Mouse (Mus musculus): Measurements from ENCODE around the gene Maco1. TPM values are rescaled to one million over a fixed set of nuclear protein-coding genes. Genes with fewer than 3 reads are reported as not detected.

The Maco1 gene
- 10 to 100 TPM; 18.1 to 62.3 (median 33.0) TPM for total RNA-seq (2018; cell fraction: chromatin; rRNA removed)
- 10 to 100 TPM; 10.4 to 21.7 (median 15.7) TPM for total RNA-seq (2018; cell fraction: cytosol; rRNA removed)
- 10 to 100 TPM; 16.2 to 61.4 (median 25.5) TPM for total RNA-seq (2018; cell fraction: nucleus; rRNA removed)
- polyA plus RNA-seq (2018), result 14.4 to 24.0 TPM (median 21.7 TPM) in 3 replicates

GRCm38 (mm10) chr4:134853259-134853636, at the start of gene Maco1:
TSS of gene Maco1 (minus strand) at chr4:134853345.
- peaks cover 40% of the 10 kb centered on the region for H3K79me2 ChIP-seq (ENCODE audit: inconsistent target)
- H3K36me3 ChIP-seq (ENCODE audit: inconsistent target), result no peaks in the 10 kb centered on the region
- H3K27ac ChIP-seq, result peak within 1 kb of the TSS; percentile 24
- H3K4me3 ChIP-seq (ENCODE audit: inconsistent target), result peak within 1 kb of the TSS; percentile 40
- 0% methylated on average over 22 of the region's 38 CpGs for WGBS (ENCODE audit: missing documents)

- Histone ChIP-seq H3K36me3 (ENCODE audit: inconsistent target) (peaks cover 97% of the 10 kb centered on the region), H3K79me2 (ENCODE audit: inconsistent target) (peaks cover 1% of the 10 kb centered on the region; the same call in 1 of the 2 replicates), H3K4me3 (ENCODE audit: inconsistent target) (no peak overlapping the region), H3K27ac (no peak overlapping the region)
- 96% methylated on average over 7 of the region's 8 CpGs for WGBS (ENCODE audit: missing documents)
Observed at GRCm38 (mm10) chr4:134901126-134901525, 48.0 kb upstream of the Maco1 start.

- Histone ChIP-seq H3K36me3 (ENCODE audit: inconsistent target) (peaks cover 73% of the 10 kb centered on the region), H3K79me2 (ENCODE audit: inconsistent target) (no peaks in the 10 kb centered on the region; the same call in 1 of the 2 replicates), H3K27ac (no peak overlapping the region), H3K4me3 (ENCODE audit: inconsistent target) (no peak overlapping the region)
- 91% methylated on average over 6 of the region's 6 CpGs for WGBS (ENCODE audit: missing documents)
Observed at GRCm38 (mm10) chr4:134897256-134897655, 44.1 kb upstream of the Maco1 start.

- H3K36me3 ChIP-seq (ENCODE audit: inconsistent target), result peaks cover 24% of the 10 kb centered on the region
- H3K27ac ChIP-seq, result no peak overlapping the region
- WGBS (ENCODE audit: missing documents), result 67% methylated on average over 6 of the region's 6 CpGs
- H3K79me2 ChIP-seq (ENCODE audit: inconsistent target), result no peaks in the 10 kb centered on the region
- H3K4me3 ChIP-seq (ENCODE audit: inconsistent target), result no peak overlapping the region
Observed at GRCm38 (mm10) chr4:134892096-134892495, 39.0 kb upstream of the Maco1 start.

- no peaks in the 10 kb centered on the region for H3K79me2 ChIP-seq (ENCODE audit: inconsistent target)
- no peak overlapping the region for H3K27ac ChIP-seq
- WGBS (ENCODE audit: missing documents), result 85% methylated on average over 4 of the region's 4 CpGs
- H3K36me3 ChIP-seq (ENCODE audit: inconsistent target), result no peaks in the 10 kb centered on the region
- no peak overlapping the region for H3K4me3 ChIP-seq (ENCODE audit: inconsistent target)
Observed at GRCm38 (mm10) chr4:134884364-134884763, 31.2 kb upstream of the Maco1 start.

GRCm38 (mm10) chr4:134883808-134884207, 30.7 kb upstream of the Maco1 start:
- no peaks in the 10 kb centered on the region for H3K36me3 ChIP-seq (ENCODE audit: inconsistent target)

GRCm38 (mm10) chr4:134883266-134883665, 30.1 kb upstream of the Maco1 start:
- H3K79me2 ChIP-seq (ENCODE audit: inconsistent target), result no peaks in the 10 kb centered on the region
- no peak overlapping the region for H3K4me3 ChIP-seq (ENCODE audit: inconsistent target)
- H3K27ac ChIP-seq, result no peak overlapping the region
- WGBS (ENCODE audit: missing documents), result 45% methylated on average over 7 of the region's 7 CpGs
- no peaks in the 10 kb centered on the region for H3K36me3 ChIP-seq (ENCODE audit: inconsistent target)

More at GRCm38 (mm10) chr4:134883808-134884207, 30.7 kb upstream of the Maco1 start:
- Histone ChIP-seq H3K4me3 (ENCODE audit: inconsistent target) (no peak overlapping the region), H3K27ac (no peak overlapping the region), H3K79me2 (ENCODE audit: inconsistent target) (no peaks in the 10 kb centered on the region)
- 69% methylated on average over 10 of the region's 10 CpGs for WGBS (ENCODE audit: missing documents)

- no peaks in the 10 kb centered on the region for H3K36me3 ChIP-seq (ENCODE audit: inconsistent target)
- no peak overlapping the region for H3K27ac ChIP-seq
Observed at GRCm38 (mm10) chr4:134880041-134880440, 26.9 kb upstream of the Maco1 start.

GRCm38 (mm10) chr4:134879410-134879981, 26.4 kb upstream of the Maco1 start:
- H3K79me2 ChIP-seq (ENCODE audit: inconsistent target), result no peaks in the 10 kb centered on the region
- peak overlapping the region; percentile 14; the same call in 1 of the 2 replicates for H3K4me3 ChIP-seq (ENCODE audit: inconsistent target)
- no peak overlapping the region for H3K27ac ChIP-seq
- no peaks in the 10 kb centered on the region for H3K36me3 ChIP-seq (ENCODE audit: inconsistent target)
- WGBS (ENCODE audit: missing documents), result 11% methylated on average over 17 of the region's 17 CpGs

More at GRCm38 (mm10) chr4:134880041-134880440, 26.9 kb upstream of the Maco1 start:
- Histone ChIP-seq H3K79me2 (ENCODE audit: inconsistent target) (no peaks in the 10 kb centered on the region), H3K4me3 (ENCODE audit: inconsistent target) (no peak overlapping the region)
- 63% methylated on average over 6 of the region's 6 CpGs for WGBS (ENCODE audit: missing documents)

- no peaks in the 10 kb centered on the region for H3K36me3 ChIP-seq (ENCODE audit: inconsistent target)
- no peak overlapping the region for H3K27ac ChIP-seq
- WGBS (ENCODE audit: missing documents), result 89% methylated on average over 9 of the region's 9 CpGs
- H3K79me2 ChIP-seq (ENCODE audit: inconsistent target), result no peaks in the 10 kb centered on the region
- H3K4me3 ChIP-seq (ENCODE audit: inconsistent target), result no peak overlapping the region
Observed at GRCm38 (mm10) chr4:134876171-134876570, 23.0 kb upstream of the Maco1 start.

GRCm38 (mm10) chr4:134871950-134872349, 18.8 kb upstream of the Maco1 start:
- Histone ChIP-seq H3K4me3 (ENCODE audit: inconsistent target) (no peak overlapping the region), H3K36me3 (ENCODE audit: inconsistent target) (no peaks in the 10 kb centered on the region), H3K79me2 (ENCODE audit: inconsistent target) (no peaks in the 10 kb centered on the region), H3K27ac (no peak overlapping the region)
- 85% methylated on average over 2 of the region's 2 CpGs for WGBS (ENCODE audit: missing documents)

- WGBS (ENCODE audit: missing documents), result 74% methylated on average over 4 of the region's 4 CpGs
- Histone ChIP-seq H3K79me2 (ENCODE audit: inconsistent target) (no peaks in the 10 kb centered on the region), H3K4me3 (ENCODE audit: inconsistent target) (no peak overlapping the region), H3K27ac (no peak overlapping the region), H3K36me3 (ENCODE audit: inconsistent target) (no peaks in the 10 kb centered on the region)
Observed at GRCm38 (mm10) chr4:134871477-134871876, 18.3 kb upstream of the Maco1 start.

- 66% methylated on average over 7 of the region's 7 CpGs for WGBS (ENCODE audit: missing documents)
- H3K4me3 ChIP-seq (ENCODE audit: inconsistent target), result no peak overlapping the region
- no peaks in the 10 kb centered on the region for H3K36me3 ChIP-seq (ENCODE audit: inconsistent target)
- H3K79me2 ChIP-seq (ENCODE audit: inconsistent target), result no peaks in the 10 kb centered on the region
- H3K27ac ChIP-seq, result no peak overlapping the region
Observed at GRCm38 (mm10) chr4:134869815-134870375, 16.8 kb upstream of the Maco1 start.

GRCm38 (mm10) chr4:134869068-134869730, 16.1 kb upstream of the Maco1 start:
- Histone ChIP-seq H3K27ac (no peak overlapping the region), H3K4me3 (ENCODE audit: inconsistent target) (no peak overlapping the region), H3K79me2 (ENCODE audit: inconsistent target) (no peaks in the 10 kb centered on the region), H3K36me3 (ENCODE audit: inconsistent target) (no peaks in the 10 kb centered on the region)
- 40% methylated on average over 16 of the region's 16 CpGs for WGBS (ENCODE audit: missing documents)

- 93% methylated on average over 3 of the region's 9 CpGs for WGBS (ENCODE audit: missing documents)
- Histone ChIP-seq H3K4me3 (ENCODE audit: inconsistent target) (no peak overlapping the region), H3K36me3 (ENCODE audit: inconsistent target) (no peaks in the 10 kb centered on the region), H3K79me2 (ENCODE audit: inconsistent target) (no peaks in the 10 kb centered on the region), H3K27ac (no peak overlapping the region)
Observed at GRCm38 (mm10) chr4:134868490-134868889, 15.3 kb upstream of the Maco1 start.

All from macrophage (primary cell).